Mouse (Mus musculus) bone marrow, adult 2 months (tissue): ENCODE results near the gene Wscd1.

Source experiments
- CTCF ChIP-seq: fragments of 200-500 bp; IDR thresholded peaks from 2 replicates; pipeline ENCODE4 v1.5.1; 2011; ENCODE audit warnings: low read length, control low read depth; ENCODE audit not compliant: control insufficient read depth, insufficient read depth
- POLR2A ChIP-seq: fragments of 200-500 bp; IDR thresholded peaks from 2 replicates; pipeline ENCODE4 v1.6.1; 2011; ENCODE audit warnings: low read depth, mild to moderate bottlenecking, control low read depth, low read length, borderline replicate concordance; ENCODE audit not compliant: control insufficient read depth

GRCm38 (mm10) chr11:71820847-71821246, 71.1 kb downstream of the Wscd1 start:
- TF ChIP-seq CTCF = no peak
- TF ChIP-seq POLR2A = no peak
